Mouse (Mus musculus): ENCODE results near the gene Ptpn1.
A peak's percentile ranks its signal among the peaks of the same experiment; 100 is the strongest.

The Ptpn1 gene

DNA sequence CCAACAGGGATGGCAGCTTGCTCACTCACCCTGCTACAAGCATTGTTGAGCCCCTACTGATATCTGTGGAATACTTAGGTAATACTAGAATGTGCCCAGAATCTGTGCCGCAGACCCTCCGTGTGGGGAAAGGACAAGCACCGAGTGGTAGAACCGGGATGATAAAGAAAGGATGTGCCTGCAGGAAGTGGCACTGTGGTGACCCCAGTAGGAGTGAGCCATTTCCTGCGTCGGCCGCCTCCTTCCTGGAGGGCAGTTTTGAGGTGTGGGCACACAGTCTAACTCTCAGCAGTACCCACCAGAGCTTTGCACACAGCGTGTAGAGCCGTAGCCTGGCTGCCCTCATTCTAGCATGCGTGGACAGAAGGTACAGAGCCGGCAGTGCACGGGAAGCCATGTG, 43.9 kb downstream of the Ptpn1 start:
- Histone ChIP-seq H3K4me3 (replicated peaks; ENCODE audit: low read length) (no peak overlapping the region), H3K4me1 (replicated peaks; ENCODE audit: low read depth, low read length) (peaks cover 30% of the 10 kb centered on the region), H3K36me3 (ENCODE audit: insufficient read depth, low read length) (peaks cover 73% of the 10 kb centered on the region), H3K27me3 (ENCODE audit: insufficient read depth, low read length) (no peaks in the 10 kb centered on the region), H3K9me3 (ENCODE audit: low read length) (no peaks in the 10 kb centered on the region)
- TF ChIP-seq CTCF (conservative IDR thresholded peaks at IDR 0.05; ENCODE audit: low read length): no peak
- TF ChIP-seq POU5F1 (IDR thresholded peaks at IDR 0.05; ENCODE audit: borderline replicate concordance, low read length): no peak
- no peak for TF ChIP-seq NANOG (IDR thresholded peaks at IDR 0.05; ENCODE audit: borderline replicate concordance, low read length)

DNA sequence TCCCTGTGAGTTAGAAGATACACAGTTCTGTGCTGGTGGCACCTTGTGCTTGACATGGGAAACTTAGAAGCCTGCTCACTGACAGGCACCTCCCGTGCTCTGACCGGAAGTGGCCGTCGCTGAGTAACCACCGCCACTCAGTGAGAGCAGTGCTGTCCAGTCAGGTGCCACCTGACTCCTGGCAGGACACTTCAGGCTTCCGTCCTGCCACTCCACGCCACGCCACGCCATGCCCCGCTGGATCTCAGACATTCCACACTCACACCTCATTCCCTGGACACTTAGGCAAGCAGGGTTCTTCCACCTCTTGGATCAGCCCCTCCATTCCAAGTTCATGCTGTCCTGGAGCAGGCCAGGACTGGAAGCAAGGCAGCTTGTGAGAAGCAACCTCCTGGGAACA, 46.4 kb downstream of the Ptpn1 start:
- Histone ChIP-seq H3K4me3 (replicated peaks; ENCODE audit: low read length) (no peak overlapping the region; the same call in 1 of the 2 replicates), H3K27me3 (ENCODE audit: insufficient read depth, low read length) (no peaks in the 10 kb centered on the region), H3K9me3 (ENCODE audit: low read length) (no peaks in the 10 kb centered on the region), H3K4me1 (replicated peaks; ENCODE audit: low read depth, low read length) (peaks cover 38% of the 10 kb centered on the region), H3K36me3 (ENCODE audit: insufficient read depth, low read length) (peaks cover 48% of the 10 kb centered on the region)
- TF ChIP-seq NANOG (IDR thresholded peaks at IDR 0.05; ENCODE audit: borderline replicate concordance, low read length) (no peak), CTCF (conservative IDR thresholded peaks at IDR 0.05; ENCODE audit: low read length) (no peak), POU5F1 (IDR thresholded peaks at IDR 0.05; ENCODE audit: borderline replicate concordance, low read length) (no peak)

DNA sequence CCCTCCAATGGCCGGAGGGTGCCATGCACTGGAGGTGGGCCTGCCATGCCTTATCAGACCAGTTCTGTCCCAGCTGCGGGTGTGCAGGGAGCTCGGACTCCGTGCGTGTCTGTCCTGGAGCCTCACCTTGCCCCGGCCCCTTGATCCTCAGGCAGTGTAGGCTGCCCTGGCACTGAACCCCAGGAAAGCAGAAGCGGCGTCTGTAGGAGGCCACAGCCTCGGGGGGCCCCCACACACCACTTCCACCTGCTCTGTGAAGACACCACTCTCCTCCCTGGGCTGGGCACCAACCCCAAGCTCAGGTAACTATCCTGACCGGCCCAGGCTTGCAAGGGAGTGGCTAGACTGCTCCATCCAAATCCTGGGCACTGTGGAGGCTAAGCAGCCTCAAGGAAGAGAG, 48.5 kb downstream of the Ptpn1 start:
- Histone ChIP-seq H3K27me3 (ENCODE audit: insufficient read depth, low read length) (no peaks in the 10 kb centered on the region), H3K36me3 (ENCODE audit: insufficient read depth, low read length) (peaks cover 26% of the 10 kb centered on the region), H3K4me1 (replicated peaks; ENCODE audit: low read depth, low read length) (peaks cover 39% of the 10 kb centered on the region), H3K9me3 (ENCODE audit: low read length) (no peaks in the 10 kb centered on the region), H3K4me3 (replicated peaks; ENCODE audit: low read length) (no peak overlapping the region)
- TF ChIP-seq NANOG (IDR thresholded peaks at IDR 0.05; ENCODE audit: borderline replicate concordance, low read length) (no peak), POU5F1 (IDR thresholded peaks at IDR 0.05; ENCODE audit: borderline replicate concordance, low read length) (no peak), CTCF (conservative IDR thresholded peaks at IDR 0.05; ENCODE audit: low read length) (no peak)

DNA sequence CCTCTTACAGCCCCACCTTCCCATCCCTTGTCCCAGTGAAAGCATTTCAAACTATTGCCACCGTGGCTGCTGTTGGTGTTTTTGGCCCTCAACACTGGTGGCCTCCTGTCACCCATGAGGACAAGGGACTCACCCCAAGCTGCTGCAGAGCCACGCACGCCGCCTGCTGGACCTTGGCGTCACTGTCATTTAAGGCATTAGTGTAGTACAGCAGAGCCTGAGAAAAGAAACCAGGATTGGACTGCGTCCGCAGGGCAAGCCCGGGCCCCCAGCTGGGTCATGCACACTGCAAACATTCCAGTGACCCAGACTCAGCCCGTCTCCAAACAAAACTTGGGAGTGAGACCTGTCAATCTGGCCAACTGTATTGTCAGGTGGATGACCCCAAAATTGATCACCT, 50.8 kb downstream of the Ptpn1 start:
- Histone ChIP-seq H3K4me3 (replicated peaks; ENCODE audit: low read length) (no peak overlapping the region), H3K9me3 (ENCODE audit: low read length) (no peaks in the 10 kb centered on the region), H3K36me3 (ENCODE audit: insufficient read depth, low read length) (peaks cover 6% of the 10 kb centered on the region), H3K4me1 (replicated peaks; ENCODE audit: low read depth, low read length) (peaks cover 44% of the 10 kb centered on the region), H3K27me3 (ENCODE audit: insufficient read depth, low read length) (peaks cover 3% of the 10 kb centered on the region; the same call in 1 of the 2 replicates)
- TF ChIP-seq POU5F1 (IDR thresholded peaks at IDR 0.05; ENCODE audit: borderline replicate concordance, low read length) (no peak), CTCF (conservative IDR thresholded peaks at IDR 0.05; ENCODE audit: low read length) (no peak; the same call in 1 of the 2 replicates), NANOG (IDR thresholded peaks at IDR 0.05; ENCODE audit: borderline replicate concordance, low read length) (no peak)

DNA sequence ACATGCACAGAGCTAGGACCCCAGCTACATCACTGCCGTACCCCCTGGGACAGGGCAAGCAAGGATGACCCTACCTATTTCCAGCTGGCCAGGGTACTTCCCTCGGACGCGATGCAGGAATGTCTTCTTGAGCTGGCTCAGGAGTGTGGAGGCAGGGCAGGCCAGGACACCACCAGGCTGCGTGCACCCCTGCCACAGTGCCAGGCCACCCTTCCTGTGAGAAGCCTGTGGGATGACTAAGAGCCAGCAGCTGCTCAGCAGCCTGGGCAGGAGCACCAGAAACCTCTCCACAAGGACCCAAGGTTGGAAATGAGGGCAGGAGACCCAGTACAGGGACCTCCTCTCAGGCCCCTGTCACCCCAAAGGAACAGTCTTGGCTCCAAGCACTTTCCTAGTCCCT, 52.5 kb downstream of the Ptpn1 start:
- Histone ChIP-seq H3K9me3 (ENCODE audit: low read length) (no peaks in the 10 kb centered on the region), H3K4me1 (replicated peaks; ENCODE audit: low read depth, low read length) (peaks cover 42% of the 10 kb centered on the region), H3K36me3 (ENCODE audit: insufficient read depth, low read length) (no peaks in the 10 kb centered on the region), H3K4me3 (replicated peaks; ENCODE audit: low read length) (no peak overlapping the region), H3K27me3 (ENCODE audit: insufficient read depth, low read length) (peaks cover 9% of the 10 kb centered on the region)
- no peak for TF ChIP-seq NANOG (IDR thresholded peaks at IDR 0.05; ENCODE audit: borderline replicate concordance, low read length)
- TF ChIP-seq CTCF (conservative IDR thresholded peaks at IDR 0.05; ENCODE audit: low read length): no peak

DNA sequence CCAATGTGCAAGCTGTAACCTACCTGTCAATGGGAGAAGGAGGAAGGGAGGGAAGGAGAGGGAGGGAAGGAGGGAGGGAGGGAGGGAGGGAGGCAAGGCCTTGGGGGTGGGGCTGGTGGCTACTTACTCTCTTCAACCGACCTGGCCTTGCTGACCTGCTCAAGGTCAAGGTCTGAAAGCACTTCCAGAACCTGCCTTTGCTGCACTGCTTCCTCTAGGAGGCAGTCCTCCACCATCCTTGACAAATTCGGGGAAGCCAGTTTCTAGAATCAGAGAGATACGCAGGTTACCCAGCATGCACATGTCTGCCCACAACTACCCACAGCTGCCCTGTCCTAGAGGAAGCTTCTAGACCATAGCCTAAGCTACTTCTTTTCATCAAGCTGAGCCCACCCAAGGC, 53.1 kb downstream of the Ptpn1 start:
- no peak overlapping the region for H3K4me3 ChIP-seq (replicated peaks; ENCODE audit: low read length)

DNA sequence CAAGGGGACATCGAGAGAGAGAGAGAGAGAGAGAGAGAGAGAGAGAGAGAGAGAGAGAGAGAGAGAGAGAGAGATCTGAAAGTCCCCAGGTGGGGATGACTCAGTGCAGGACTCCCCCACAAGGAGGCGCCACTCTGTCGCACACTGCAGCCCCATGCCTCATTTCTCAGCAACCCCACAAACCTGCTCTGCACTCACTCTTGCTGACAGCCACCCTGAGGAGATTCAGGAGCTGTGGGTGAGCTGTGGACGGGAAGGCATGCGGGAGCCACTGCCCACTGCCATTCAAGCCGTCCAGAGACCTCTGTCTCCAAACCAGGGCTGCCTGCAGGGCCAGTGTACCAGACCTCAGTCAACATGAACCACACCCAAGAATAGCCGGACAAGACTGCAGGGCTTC, 54.9 kb downstream of the Ptpn1 start:
- TF ChIP-seq POU5F1 (IDR thresholded peaks at IDR 0.05; ENCODE audit: borderline replicate concordance, low read length) (no peak), CTCF (conservative IDR thresholded peaks at IDR 0.05; ENCODE audit: low read length) (peak; percentile 49; the same call in 1 of the 2 replicates), NANOG (IDR thresholded peaks at IDR 0.05; ENCODE audit: borderline replicate concordance, low read length) (no peak)
- peaks cover 48% of the 10 kb centered on the region for H3K4me1 ChIP-seq (replicated peaks; ENCODE audit: low read depth, low read length)
- H3K9me3 ChIP-seq (ENCODE audit: low read length): no peaks in the 10 kb centered on the region
- H3K36me3 ChIP-seq (ENCODE audit: insufficient read depth, low read length): no peaks in the 10 kb centered on the region
- peaks cover 19% of the 10 kb centered on the region for H3K27me3 ChIP-seq (ENCODE audit: insufficient read depth, low read length)
- no peak overlapping the region for H3K4me3 ChIP-seq (replicated peaks; ENCODE audit: low read length)

More for the DNA sequence above, 53.1 kb downstream of the Ptpn1 start:
- peaks cover 47% of the 10 kb centered on the region for H3K4me1 ChIP-seq (replicated peaks; ENCODE audit: low read depth, low read length)
- no peaks in the 10 kb centered on the region for H3K9me3 ChIP-seq (ENCODE audit: low read length)
- TF ChIP-seq NANOG (IDR thresholded peaks at IDR 0.05; ENCODE audit: borderline replicate concordance, low read length) (no peak), CTCF (conservative IDR thresholded peaks at IDR 0.05; ENCODE audit: low read length) (no peak), POU5F1 (IDR thresholded peaks at IDR 0.05; ENCODE audit: borderline replicate concordance, low read length) (no peak)
- H3K36me3 ChIP-seq (ENCODE audit: insufficient read depth, low read length): no peaks in the 10 kb centered on the region
- peaks cover 14% of the 10 kb centered on the region for H3K27me3 ChIP-seq (ENCODE audit: insufficient read depth, low read length)

DNA sequence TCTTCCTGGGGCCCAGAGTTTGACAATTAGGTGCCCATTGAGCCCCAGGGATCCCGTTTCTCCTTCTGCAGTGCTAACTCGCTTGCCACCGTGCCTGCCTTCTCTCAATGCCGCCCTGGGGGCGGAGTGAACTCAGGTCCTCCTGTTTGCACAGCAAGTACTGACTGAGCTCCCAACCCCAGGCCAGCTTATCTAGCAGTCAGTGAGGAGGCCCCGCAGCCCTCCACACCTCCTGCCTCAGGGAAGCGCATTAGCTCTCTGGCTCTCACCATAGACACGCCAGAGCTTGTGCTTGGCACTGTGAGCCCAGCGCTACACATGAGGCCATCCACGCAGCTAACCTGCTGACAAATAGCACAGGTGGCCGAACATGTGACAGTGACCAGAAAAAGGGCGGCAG, 55.8 kb downstream of the Ptpn1 start:
- Histone ChIP-seq H3K27me3 (ENCODE audit: insufficient read depth, low read length) (peaks cover 23% of the 10 kb centered on the region), H3K4me1 (replicated peaks; ENCODE audit: low read depth, low read length) (peaks cover 56% of the 10 kb centered on the region), H3K9me3 (ENCODE audit: low read length) (no peaks in the 10 kb centered on the region), H3K4me3 (replicated peaks; ENCODE audit: low read length) (no peak overlapping the region), H3K36me3 (ENCODE audit: insufficient read depth, low read length) (no peaks in the 10 kb centered on the region)
- TF ChIP-seq POU5F1 (IDR thresholded peaks at IDR 0.05; ENCODE audit: borderline replicate concordance, low read length): no peak
- no peak for TF ChIP-seq CTCF (conservative IDR thresholded peaks at IDR 0.05; ENCODE audit: low read length)
- TF ChIP-seq NANOG (IDR thresholded peaks at IDR 0.05; ENCODE audit: borderline replicate concordance, low read length): no peak

DNA sequence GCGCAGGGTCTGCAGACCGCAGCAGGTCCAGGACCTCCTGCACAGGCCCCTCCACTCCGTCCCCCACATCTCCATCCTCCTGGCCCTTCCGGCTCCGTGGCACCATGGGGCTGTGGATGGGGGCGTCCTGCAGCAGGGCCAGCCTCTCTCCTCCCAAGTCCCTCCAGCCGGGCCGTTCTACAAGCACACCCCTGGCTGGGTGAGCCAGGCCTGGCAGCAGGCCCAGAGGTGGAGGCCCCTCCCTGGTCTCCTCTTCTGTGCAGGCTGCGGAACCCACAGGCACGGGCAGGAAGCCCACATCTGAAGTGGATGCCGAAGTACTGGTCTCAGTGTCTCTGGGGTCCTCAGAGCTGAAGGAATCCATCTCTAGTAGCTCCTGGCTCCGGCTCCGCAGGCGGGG, 57.5 kb downstream of the Ptpn1 start:
- Histone ChIP-seq H3K9me3 (ENCODE audit: low read length) (no peaks in the 10 kb centered on the region), H3K4me3 (replicated peaks; ENCODE audit: low read length) (peak overlapping the region; percentile 71), H3K4me1 (replicated peaks; ENCODE audit: low read depth, low read length) (peaks cover 59% of the 10 kb centered on the region), H3K27me3 (ENCODE audit: insufficient read depth, low read length) (peaks cover 34% of the 10 kb centered on the region), H3K36me3 (ENCODE audit: insufficient read depth, low read length) (no peaks in the 10 kb centered on the region)
- TF ChIP-seq POU5F1 (IDR thresholded peaks at IDR 0.05; ENCODE audit: borderline replicate concordance, low read length) (no peak), NANOG (IDR thresholded peaks at IDR 0.05; ENCODE audit: borderline replicate concordance, low read length) (no peak), CTCF (conservative IDR thresholded peaks at IDR 0.05; ENCODE audit: low read length) (no peak)

Measured in E14TG2a.4 (cell line).